Mouse (Mus musculus) right cerebral cortex, postnatal 14 days (tissue): Measurements from ENCODE around the gene Cabcoco1.

Source experiments
- DNase-seq: peaks from one replicate; pipeline ENCODE4 v3.0.0; 2022

Gene Cabcoco1

DNA sequence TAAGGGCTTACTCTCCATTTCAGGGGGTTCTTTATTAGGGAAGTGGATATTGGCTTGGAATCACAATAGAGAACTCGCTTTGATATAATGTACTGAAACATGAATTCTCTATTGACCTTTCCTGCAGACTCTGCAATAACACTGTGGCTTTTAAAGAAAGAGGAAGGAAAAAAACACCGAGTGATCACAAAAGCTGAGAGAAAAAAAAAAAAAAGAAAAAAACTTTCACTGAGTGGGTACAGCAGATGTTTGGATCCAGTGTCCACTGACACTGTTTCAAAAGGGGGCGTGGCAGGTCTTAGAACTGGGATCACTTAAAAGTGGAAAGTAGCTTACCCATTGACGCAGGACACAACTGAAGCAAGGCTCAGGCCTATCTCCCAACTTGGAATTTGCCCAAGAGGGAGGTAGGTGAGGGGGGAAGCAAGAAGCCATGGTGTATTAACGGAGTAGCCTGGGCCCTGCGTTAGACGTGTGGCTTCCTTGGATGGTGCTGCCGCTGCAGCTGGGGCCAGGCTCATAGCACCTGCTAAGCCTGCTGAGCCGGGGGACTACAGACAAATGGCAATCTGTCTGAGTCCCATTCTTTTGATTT, 107.6 kb downstream of the Cabcoco1 start:
- DNase-seq: no peak

DNA sequence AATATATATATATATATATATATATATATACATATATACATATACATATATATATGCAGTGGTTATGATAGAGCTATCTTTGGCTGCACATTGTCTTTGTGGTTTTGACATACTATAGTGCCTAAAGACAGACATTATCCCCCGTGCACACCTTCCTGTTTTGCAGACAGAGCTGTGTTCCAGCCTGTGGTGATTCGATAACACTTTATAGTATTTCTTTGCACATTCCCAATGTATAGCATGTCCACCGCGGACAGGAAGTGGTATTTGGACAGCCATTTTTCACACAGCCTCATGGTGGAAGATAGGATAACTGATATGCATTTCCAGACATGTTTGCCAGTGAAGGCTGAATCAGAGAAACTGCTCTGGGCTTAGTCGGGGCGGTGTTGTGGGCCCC, 110.3 kb downstream of the Cabcoco1 start:
- DNase-seq: no peak

DNA sequence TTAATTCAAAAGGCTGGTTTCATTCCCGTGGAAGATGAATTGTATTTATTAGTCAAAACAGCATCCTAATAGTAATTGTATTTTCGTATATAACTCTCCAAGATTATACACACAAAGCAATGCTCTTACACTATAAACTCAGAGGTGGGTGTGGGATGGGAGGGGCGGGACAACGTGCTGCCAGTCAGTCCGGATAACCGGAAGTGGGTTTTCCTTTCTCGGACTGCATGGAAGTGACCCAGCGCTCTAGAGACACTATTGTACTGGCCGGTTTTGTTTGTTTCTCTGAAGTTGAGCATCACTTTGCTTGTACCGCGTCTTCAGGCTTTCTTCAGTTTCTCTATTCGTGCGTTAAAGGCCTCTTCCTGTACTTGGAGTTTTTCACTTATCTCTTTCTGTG, 110.8 kb downstream of the Cabcoco1 start:
- no peak for DNase-seq

DNA sequence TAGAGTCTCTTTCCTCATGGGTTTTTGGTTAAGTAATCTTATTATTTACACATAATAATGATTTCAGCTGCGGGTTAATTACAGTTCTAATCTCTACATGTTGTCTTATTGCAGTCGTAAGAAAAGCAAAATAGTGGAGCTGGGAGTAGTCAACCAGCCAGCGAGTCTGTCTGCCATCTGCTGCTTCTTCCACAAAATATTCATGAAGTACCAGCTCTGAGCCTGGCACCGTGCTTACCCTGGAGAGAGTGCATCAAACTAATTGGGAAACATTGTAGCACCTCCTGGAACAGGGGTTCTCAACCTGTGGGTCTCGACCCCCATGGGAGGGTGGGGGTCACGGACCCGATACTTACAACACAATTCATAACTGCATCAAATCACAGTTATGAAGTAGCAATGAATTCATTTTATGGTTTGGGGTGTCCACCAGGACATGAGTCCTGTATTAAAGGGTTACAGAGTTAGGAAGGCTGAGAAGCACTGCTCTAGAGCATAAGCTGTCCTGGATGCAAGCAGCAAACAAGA, 121.2 kb downstream of the Cabcoco1 start:
- DNase-seq: peak; percentile 9

DNA sequence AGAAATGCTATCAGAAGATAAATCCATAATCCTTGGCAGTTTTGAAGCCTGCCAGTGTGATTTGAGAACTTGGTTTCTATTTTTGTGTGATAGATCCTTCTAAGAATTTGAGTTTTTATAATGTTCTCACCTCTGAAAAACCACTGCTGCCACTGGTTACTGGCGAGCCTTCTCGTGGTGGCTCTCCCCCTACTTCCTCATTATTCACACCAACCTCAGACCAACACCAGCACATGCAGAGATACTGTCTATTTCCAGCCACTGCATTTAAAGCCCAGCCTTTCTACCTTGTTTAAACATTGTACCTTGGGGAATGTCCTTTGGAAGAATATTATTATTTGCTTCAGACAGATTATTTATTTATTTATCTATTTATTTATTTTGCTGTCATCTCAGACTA, 121.8 kb downstream of the Cabcoco1 start:
- no peak for DNase-seq

DNA sequence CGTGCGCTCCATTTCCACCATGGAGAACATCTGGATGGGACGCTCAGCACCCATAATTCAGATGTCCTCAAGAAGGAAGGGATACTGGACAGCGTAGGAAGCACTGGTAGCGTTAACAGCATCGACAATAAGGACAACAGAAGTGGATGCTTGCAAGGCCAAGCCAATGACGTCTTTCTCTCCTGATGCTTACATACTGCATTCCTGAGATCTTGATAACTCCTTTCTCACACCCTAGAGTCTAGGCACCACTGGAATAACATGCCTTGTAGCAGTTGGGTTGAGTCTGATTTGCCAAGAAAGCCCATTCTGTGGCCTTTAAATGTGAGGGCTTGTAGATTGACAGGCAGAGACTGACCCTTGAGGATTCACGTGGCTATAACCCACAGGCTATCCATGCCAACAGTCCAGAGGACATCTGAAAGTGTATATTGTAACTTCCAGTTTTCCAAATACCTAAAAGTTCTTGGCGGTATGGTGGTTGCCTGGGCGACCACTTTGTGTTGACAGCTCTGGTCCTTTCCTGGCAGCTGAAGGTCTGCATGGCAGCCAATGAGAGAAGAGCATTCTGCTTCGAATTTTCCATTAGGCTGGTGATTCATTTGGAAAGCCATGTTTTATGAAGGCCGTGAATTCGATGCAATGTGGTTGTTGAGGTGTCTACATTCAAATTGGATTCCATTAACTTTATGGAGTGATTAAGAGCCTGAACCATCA, 124.5 kb downstream of the Cabcoco1 start:
- DNase-seq: no peak

DNA sequence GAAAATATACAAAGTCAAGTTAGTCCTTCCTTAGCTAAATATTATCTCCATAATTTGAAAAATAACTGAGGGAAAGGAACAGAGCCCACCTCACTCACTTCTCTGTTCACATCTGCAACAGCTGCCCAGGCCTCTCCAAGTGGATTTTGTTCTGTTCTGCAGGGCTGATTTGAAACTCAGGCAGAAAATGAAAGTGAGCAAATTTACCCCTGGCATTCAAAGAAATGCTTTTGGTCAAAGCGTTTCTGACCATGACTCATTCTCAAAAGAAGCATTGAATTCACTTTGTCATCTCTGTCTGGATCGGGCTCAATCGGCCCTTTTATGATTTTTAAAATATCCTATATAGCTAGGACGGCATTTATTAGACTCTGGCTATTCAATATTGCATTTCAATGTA, 135.8 kb downstream of the Cabcoco1 start:
- DNase-seq: no peak

DNA sequence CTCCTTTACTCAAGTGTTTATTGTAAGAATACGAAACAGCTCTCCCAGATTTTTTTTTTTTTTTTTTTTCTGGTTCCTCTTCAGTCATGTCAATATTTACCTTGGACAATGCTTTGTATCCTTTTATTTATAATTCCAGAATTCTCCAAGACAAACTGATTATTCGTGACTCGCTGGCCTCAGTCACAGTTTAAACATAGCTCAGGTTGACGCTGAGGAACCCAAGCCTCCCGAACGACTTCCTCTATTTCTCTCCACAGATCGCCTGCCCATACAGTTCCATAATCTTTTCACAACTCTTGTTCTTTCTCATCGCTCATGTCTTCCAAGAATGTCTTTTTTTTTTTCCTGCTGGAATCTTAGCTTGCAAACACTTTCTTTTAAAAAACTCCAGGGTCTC, 144.9 kb downstream of the Cabcoco1 start:
- no peak for DNase-seq

DNA sequence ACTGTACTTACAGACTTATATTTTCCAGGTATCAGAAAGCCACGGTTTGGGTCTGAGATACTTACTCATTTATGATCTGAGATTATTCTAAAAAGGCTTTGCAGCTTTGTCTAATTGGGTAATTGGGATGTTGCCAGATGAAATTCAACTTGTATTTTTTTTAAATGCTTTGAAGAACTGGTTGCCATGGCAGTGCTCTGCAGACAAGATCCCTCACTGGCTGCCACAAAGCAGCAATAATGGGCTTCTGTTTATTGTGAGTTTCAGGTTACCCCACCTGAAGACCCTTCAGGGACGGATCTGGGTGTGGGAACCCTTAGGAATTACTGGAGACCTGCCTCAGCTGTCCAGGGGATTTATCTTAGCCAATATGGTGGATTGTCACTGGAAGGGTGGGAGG, 145.6 kb downstream of the Cabcoco1 start:
- no peak for DNase-seq

DNA sequence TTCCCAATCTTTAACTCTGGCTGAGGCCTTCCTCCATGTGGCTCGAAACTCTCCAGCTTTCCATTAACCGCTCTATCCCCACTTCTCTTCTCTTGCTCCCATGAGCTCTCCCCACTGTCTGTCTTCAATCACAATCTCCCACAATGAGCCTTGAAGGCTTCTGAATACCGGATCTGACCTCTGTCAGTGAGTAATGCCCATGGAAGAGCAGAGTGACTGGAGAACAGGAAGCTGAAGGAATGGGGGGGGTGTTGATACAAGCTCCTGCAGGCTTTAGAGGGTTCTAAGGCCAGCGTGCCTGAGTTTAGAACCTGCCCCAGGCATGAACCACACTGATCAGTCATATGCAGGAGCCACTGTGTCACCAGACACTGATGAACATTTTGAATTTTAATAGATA, 150.1 kb downstream of the Cabcoco1 start:
- DNase-seq: no peak

DNA sequence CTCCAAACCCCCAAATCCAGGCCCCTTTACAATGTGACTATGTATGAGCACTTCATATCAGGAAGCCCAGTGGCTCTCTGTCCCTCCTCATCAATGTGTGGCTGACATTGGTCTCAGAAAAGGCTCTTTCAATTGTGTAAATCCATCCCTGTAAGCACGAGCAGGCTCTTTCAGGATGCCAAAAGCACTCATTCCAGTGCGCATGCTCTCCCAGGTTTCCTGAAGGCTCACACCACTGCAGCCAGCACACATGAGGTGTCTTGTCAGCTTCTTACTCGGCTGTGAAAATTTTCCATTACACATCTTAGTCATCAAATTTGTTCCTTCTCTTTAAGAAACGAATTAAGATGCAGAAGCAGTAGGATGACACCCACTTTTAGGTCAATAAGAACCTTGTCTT, 152.9 kb downstream of the Cabcoco1 start:
- DNase-seq: peak; percentile 15

DNA sequence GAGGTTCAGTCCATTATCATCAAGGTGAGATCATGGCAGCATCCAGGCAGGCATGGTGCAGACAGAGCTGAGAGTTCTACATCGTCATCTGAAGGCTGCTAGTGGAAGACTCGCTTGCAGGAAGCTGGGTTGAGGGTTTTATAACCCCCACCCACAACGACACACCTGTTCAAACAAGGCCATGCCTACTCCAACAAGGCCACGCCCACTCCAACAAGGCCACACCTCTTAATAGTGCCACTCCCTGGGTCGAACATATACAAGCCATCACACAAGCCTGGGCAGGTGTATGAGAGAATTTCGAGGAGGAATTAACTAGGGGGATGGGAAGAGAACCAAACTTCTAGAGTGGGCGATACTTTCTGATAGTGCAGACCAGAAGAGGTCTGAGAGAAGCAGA, 153.6 kb downstream of the Cabcoco1 start:
- DNase-seq: no peak
